Mouse (Mus musculus) intestine, embryonic 14.5 days (tissue): ENCODE measurements around the gene Fam126b. TPM values are rescaled to one million over a fixed set of nuclear protein-coding genes. Genes with fewer than 3 reads are reported as not detected.

ENCODE experiments used
- ATAC-seq: fragments of 200-750 bp; cut with Nextera tagmentation; replicated peaks from 2 replicates; pipeline ENCODE4 v1.8.0; 2017; ENCODE audit warnings: low read depth, moderate number of reproducible peaks, moderate TSS enrichment, moderate library complexity; ENCODE audit not compliant: low FRiP score, low TSS enrichment
- DNase-seq: peaks from one replicate; pipeline ENCODE4 v3.0.0-alpha.2; 2018; ENCODE audit warnings: low spot score
- H3K27ac ChIP-seq: fragments of 300-500 bp; sonication (generic); 2 replicates; pipeline ENCODE4 v1.5.1; 2014; ENCODE audit warnings: low read depth, mild to moderate bottlenecking, control low read depth
- H3K27me3 ChIP-seq: fragments of 300-500 bp; sonication (generic); replicated peaks from 2 replicates; pipeline ENCODE4 v1.6.1; 2014; ENCODE audit warnings: low read length, control low read depth; ENCODE audit not compliant: control insufficient read depth, insufficient read depth
- H3K36me3 ChIP-seq: fragments of 300-500 bp; sonication (generic); 2 replicates; pipeline ENCODE4 v1.6.1; 2014; ENCODE audit warnings: low read length, control low read depth; ENCODE audit not compliant: control insufficient read depth, insufficient read depth
- H3K4me1 ChIP-seq: fragments of 300-500 bp; sonication (generic); replicated peaks from 2 replicates; pipeline ENCODE4 v1.6.1; 2014; ENCODE audit warnings: low read length, control low read depth, mixed read lengths; ENCODE audit not compliant: control insufficient read depth, insufficient read depth
- H3K4me2 ChIP-seq: fragments of 300-500 bp; sonication (generic); 2 replicates; pipeline ENCODE4 v1.6.1; 2014; ENCODE audit warnings: low read length
- H3K4me3 ChIP-seq: fragments of 300-500 bp; sonication (generic); 2 replicates; pipeline ENCODE4 v1.5.1; 2014; ENCODE audit warnings: low read depth, low read length, control low read depth, mixed read lengths
- H3K9ac ChIP-seq: fragments of 300-500 bp; sonication (generic); 2 replicates; pipeline ENCODE4 v1.6.1; 2014; ENCODE audit warnings: mild to moderate bottlenecking, low read length
- H3K9me3 ChIP-seq: fragments of 300-500 bp; sonication (generic); 2 replicates; pipeline ENCODE4 v1.6.1; 2016; ENCODE audit warnings: low read length, control low read depth; ENCODE audit not compliant: control insufficient read depth
- WGBS: fragments of 180-500 bp; shearing (Covaris S2); extraction: QIAGEN DNeasy Blood & Tissue Kit; methylation state at CpG from one replicate; pipeline ENCODE4 v1.1.7; 2014; 5-methylcytosine and 5-hydroxymethylcytosine counted together
- polyA plus RNA-seq: library from polyadenylated mRNA; unstranded; fragments of >200 nt; fragmentation: Nextera tagmentation; extraction: Ambion mirVana; gene quantifications from 2 replicates; pipeline ENCODE4 v1.2.1, GENCODE M21; 2014

Fam126b gene
- polyA plus RNA-seq, 1 experiment from 2014 or later, result 9.1 TPM

DNA sequence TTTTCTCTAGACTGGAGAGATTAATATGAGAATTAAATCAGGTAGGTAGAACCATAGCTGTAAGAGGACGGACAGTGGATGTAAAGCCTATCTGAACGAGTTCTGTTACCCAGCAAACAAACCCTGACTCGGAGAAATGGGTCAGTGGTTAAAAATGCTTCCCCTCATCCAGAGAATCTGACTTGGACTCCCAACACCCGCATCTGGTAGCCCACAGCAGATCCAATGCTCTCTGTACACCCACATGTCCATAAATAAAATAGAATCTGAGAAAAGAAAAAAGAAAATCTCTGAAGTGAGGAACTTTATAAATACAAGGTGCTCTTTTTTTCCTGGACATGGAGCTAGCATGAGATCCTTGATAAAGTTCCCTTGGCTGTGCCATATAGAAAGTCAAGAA, 88.4 kb downstream of the Fam126b start:
- Histone ChIP-seq H3K27me3 (no peaks in the 10 kb centered on the region), H3K4me2 (no peak overlapping the region), H3K36me3 (peaks cover 77% of the 10 kb centered on the region), H3K4me1 (no peaks in the 10 kb centered on the region), H3K27ac (no peak overlapping the region), H3K9me3 (no peaks in the 10 kb centered on the region), H3K4me3 (no peak overlapping the region), H3K9ac (no peak overlapping the region)
- WGBS, result 96% methylated on average over 4 of the region's 4 CpGs
- ATAC-seq, result no peak
- DNase-seq, result no peak

GRCm38 (mm10) chr1:58495603-58496002, 90.5 kb downstream of the Fam126b start:
- Histone ChIP-seq H3K27me3 (no peaks in the 10 kb centered on the region), H3K4me3 (no peak overlapping the region), H3K9ac (no peak overlapping the region), H3K9me3 (no peaks in the 10 kb centered on the region), H3K4me2 (no peak overlapping the region), H3K36me3 (peaks cover 92% of the 10 kb centered on the region), H3K27ac (no peak overlapping the region), H3K4me1 (no peaks in the 10 kb centered on the region)
- 93% methylated on average over 6 of the region's 6 CpGs for WGBS
- DNase-seq, result no peak
- no peak for ATAC-seq

DNA sequence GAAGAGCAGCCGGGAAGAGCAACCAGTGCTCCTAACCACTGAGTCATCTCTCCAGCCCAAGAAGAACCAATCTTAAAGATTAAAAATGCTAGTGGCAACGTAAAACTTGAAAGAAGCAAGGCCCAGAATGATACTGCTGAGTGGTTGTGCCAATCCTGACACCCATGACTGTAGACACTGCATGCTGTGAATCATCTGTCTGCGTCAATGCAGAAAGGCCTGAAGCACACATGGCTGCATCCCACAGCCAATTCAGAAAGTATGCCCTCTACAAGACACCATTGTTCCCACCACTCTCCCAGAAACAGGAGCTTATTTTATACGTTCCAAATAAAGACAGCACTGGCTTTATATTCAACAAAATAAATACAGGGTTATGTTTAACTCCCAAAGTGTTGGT, 103.5 kb downstream of the Fam126b start:
- Histone ChIP-seq H3K4me1 (no peaks in the 10 kb centered on the region), H3K4me3 (no peak overlapping the region), H3K27me3 (no peaks in the 10 kb centered on the region), H3K4me2 (no peak overlapping the region), H3K27ac (no peak overlapping the region), H3K9ac (no peak overlapping the region), H3K36me3 (peaks cover 71% of the 10 kb centered on the region), H3K9me3 (no peaks in the 10 kb centered on the region)
- DNase-seq (no peak), ATAC-seq (no peak)
- 94% methylated on average over 4 of the region's 4 CpGs for WGBS

DNA sequence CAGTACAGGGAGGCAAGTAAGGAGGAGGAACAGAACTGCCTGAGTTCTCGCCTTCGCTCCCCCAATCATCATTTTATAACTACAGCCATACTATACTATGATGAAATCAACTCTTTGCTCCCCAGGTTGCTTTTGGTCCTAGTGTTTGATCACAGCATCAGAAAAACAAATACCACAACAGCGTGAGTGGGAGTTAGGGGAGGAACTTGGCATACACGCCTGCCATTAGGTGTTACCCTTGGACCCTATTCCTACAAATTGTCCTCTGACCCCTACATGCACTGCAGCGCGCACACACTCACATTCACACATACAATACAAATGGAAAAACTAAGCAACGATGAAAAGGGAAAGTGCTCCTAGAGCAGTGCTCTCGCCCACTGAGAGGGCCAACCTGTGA, 110.5 kb downstream of the Fam126b start:
- no peak overlapping the region for H3K9ac ChIP-seq
- WGBS, result 95% methylated on average over 8 of the region's 8 CpGs
- H3K27ac ChIP-seq, result no peak overlapping the region
- H3K4me3 ChIP-seq, result no peak overlapping the region
- no peaks in the 10 kb centered on the region for H3K27me3 ChIP-seq
- no peaks in the 10 kb centered on the region for H3K9me3 ChIP-seq
- ATAC-seq (no peak), DNase-seq (no peak)
- no peaks in the 10 kb centered on the region for H3K4me1 ChIP-seq
- H3K36me3 ChIP-seq, result peaks cover 87% of the 10 kb centered on the region
- no peak overlapping the region for H3K4me2 ChIP-seq

Other genes starting within 250 kb of the Fam126b start
- gene Bzw1, start 193.4 kb downstream of the Fam126b start, polyA plus RNA-seq, result 357 and 398 TPM in 2 replicates
- gene Clk1, start 162.3 kb downstream of the Fam126b start, polyA plus RNA-seq, result 170 and 203 TPM in 2 replicates
- gene Nif3l1, start 141.2 kb downstream of the Fam126b start, polyA plus RNA-seq, result 53.1 and 55.3 TPM in 2 replicates
- 58.7 and 64.1 TPM in 2 replicates for gene Ppil3, start 140.8 kb downstream of the Fam126b start, polyA plus RNA-seq
- 27.6 and 31.0 TPM in 2 replicates for gene Orc2, start 81.2 kb downstream of the Fam126b start, polyA plus RNA-seq
- 175 and 192 TPM in 2 replicates for gene Ndufb3, start 61 bp upstream of the Fam126b start, polyA plus RNA-seq
- 0.13 TPM in 1 of 2 replicates, not detected in the other for gene Als2cr12, start 109.7 kb upstream of the Fam126b start, polyA plus RNA-seq
- 26.1 and 27.1 TPM in 2 replicates for gene Cflar, start 125.2 kb upstream of the Fam126b start, polyA plus RNA-seq
- 39.4 and 42.8 TPM in 2 replicates for gene Casp8, start 209.1 kb upstream of the Fam126b start, polyA plus RNA-seq